Comparison of ENCODE assay signal across 8 mouse cellular contexts in genomic region chr13:34077492-34078271, GRCm38 (mm10). TPM values are rescaled to one million over a fixed set of nuclear protein-coding genes. Genes with fewer than 3 reads are reported as not detected.
DNase-seq lines count a peak whose midpoint lies in the region; ATAC-seq lines count a peak whose summit lies in the region.

Gene Tubb2a (minus strand): TSS chr13:34078007.

- peak; percentile 88 for ATAC-seq in heart, embryonic 14.5 days (ENCODE audit: insufficient number of reproducible peaks, insufficient read depth, low FRiP score, low read depth)
- peak; percentile 92 for ATAC-seq in liver, embryonic 12.5 days

- peak within 1 kb of the TSS; percentile 74 for H3K4me3 ChIP-seq in forebrain, embryonic 10.5 days
- peak within 1 kb of the TSS; percentile 73 to 79 for H3K4me3 ChIP-seq in heart, embryonic 14.5 days (ENCODE audit: control insufficient read depth in 1 of 2, insufficient read depth in 1 of 2, low read depth in 1 of 2, low read length in 2 of 2)
- peak within 1 kb of the TSS; percentile 73 for H3K4me3 ChIP-seq in liver, embryonic 12.5 days

- peak within 1 kb of the TSS; percentile 87 for H3K9ac ChIP-seq in heart, embryonic 14.5 days (ENCODE audit: low read length)
- peak within 1 kb of the TSS; percentile 81 for H3K9ac ChIP-seq in liver, embryonic 12.5 days

- peak; percentile 86 to 88 for DNase-seq in CD8-positive naive resting alpha-beta T cell, adult 2 months (ENCODE audit: low read depth in 2 of 2, low spot score in 2 of 2)
- peak; percentile 70 for DNase-seq in c-Kit-positive CD71-negative TER-119-negative erythroid progenitor cells, embryonic 14.5 days (ENCODE audit: low read depth)
- peak; percentile 82 for DNase-seq in forebrain, embryonic 10.5 days (ENCODE audit: extremely low spot score, low spot score)
- DNase-seq in kidney, postnatal 14 days = peak; percentile 94
- DNase-seq in naive thymus-derived CD4-positive, alpha-beta T cell, adult 2 months (ENCODE audit: low read depth) = peak; percentile 92
- DNase-seq in splenic B cell, adult 2 months (ENCODE audit: low read depth, low spot score) = peak; percentile 93

- H3K4me2 ChIP-seq in heart, embryonic 14.5 days (ENCODE audit: low read length) = peak within 1 kb of the TSS; percentile 87
- peak within 1 kb of the TSS; percentile 92 for H3K4me2 ChIP-seq in liver, embryonic 12.5 days

- H3K4me1 ChIP-seq in forebrain, embryonic 10.5 days = peaks cover 34% of the 10 kb centered on the region
- peaks cover 13 to 17% of the 10 kb centered on the region in 2 experiments for H3K4me1 ChIP-seq in heart, embryonic 14.5 days (ENCODE audit: control insufficient read depth in 2 of 2, insufficient read depth in 2 of 2, low read length in 2 of 2)
- peaks cover 21% of the 10 kb centered on the region for H3K4me1 ChIP-seq in liver, embryonic 12.5 days

- peaks cover 16% of the 10 kb centered on the region for H3K36me3 ChIP-seq in forebrain, embryonic 10.5 days (replicated peaks)
- H3K36me3 ChIP-seq in heart, embryonic 14.5 days (ENCODE audit: control insufficient read depth, insufficient read depth, low read length) = peaks cover 25% of the 10 kb centered on the region
- peaks cover 19% of the 10 kb centered on the region for H3K36me3 ChIP-seq in liver, embryonic 12.5 days
- no peaks in the 10 kb centered on the region for H3K36me3 ChIP-seq in splenic B cell, adult 2 months (ENCODE audit: control insufficient read depth, insufficient read depth, low read length, poor library complexity, severe bottlenecking)

- peaks cover 34% of the 10 kb centered on the region for H3K27me3 ChIP-seq in forebrain, embryonic 10.5 days (ENCODE audit: poor library complexity, severe bottlenecking)
- H3K27me3 ChIP-seq in heart, embryonic 14.5 days (ENCODE audit: control insufficient read depth, insufficient read depth, low read length) = no peaks in the 10 kb centered on the region
- peaks cover 11% of the 10 kb centered on the region for H3K27me3 ChIP-seq in liver, embryonic 12.5 days (replicated peaks)
- no peaks in the 10 kb centered on the region for H3K27me3 ChIP-seq in splenic B cell, adult 2 months (ENCODE audit: control insufficient read depth, insufficient read depth, low read length, poor library complexity, severe bottlenecking)

- 2% methylated on average over 45 of the region's 45 CpGs for WGBS in forebrain, embryonic 10.5 days
- 2% methylated on average over 45 of the region's 45 CpGs for WGBS in heart, embryonic 14.5 days
- under 1% methylated on average over 45 of the region's 45 CpGs for WGBS in liver, embryonic 12.5 days (ENCODE audit: insufficient replicate concordance)

- peak within 1 kb of the TSS; percentile 83 for H3K27ac ChIP-seq in forebrain, embryonic 10.5 days
- peak within 1 kb of the TSS; percentile 35 to 45; a peak in 2 of 4 replicates for H3K27ac ChIP-seq in heart, embryonic 14.5 days (replicated peaks in 1 of 2; ENCODE audit: control insufficient read depth in 1 of 2, insufficient read depth in 1 of 2, low read depth in 2 of 2, low read length in 2 of 2)
- H3K27ac ChIP-seq in liver, embryonic 12.5 days = peak within 1 kb of the TSS; percentile 75

- H3K9me3 ChIP-seq in forebrain, embryonic 10.5 days = no peaks in the 10 kb centered on the region
- H3K9me3 ChIP-seq in heart, embryonic 14.5 days (ENCODE audit: control insufficient read depth, low read length) = no peaks in the 10 kb centered on the region
- H3K9me3 ChIP-seq in liver, embryonic 12.5 days (replicated peaks) = no peaks in the 10 kb centered on the region

RNA-seq across cellular contexts. Expression of gene Tubb2a, which starts in this region (rescaled TPM):
- polyA plus RNA-seq in forebrain, embryonic 10.5 days (2016; fragmentation: Nextera tagmentation; extraction: Ambion mirVana) = 79.2 and 98.2 TPM in 2 replicates
- polyA plus RNA-seq in heart, embryonic 14.5 days (2014; fragmentation: Nextera tagmentation; extraction: Ambion mirVana) = 124 and 131 TPM in 2 replicates
- 67.3 and 68.1 TPM in 2 replicates for polyA plus RNA-seq in liver, embryonic 12.5 days (2016; fragmentation: Nextera tagmentation; extraction: Ambion mirVana)

Comparison
In these comparisons a context has a peak if more than half of its experiments do, and no peak if none do; other contexts are left out.
1. Peak in every context shown above with its lines: DNase-seq, ATAC-seq, H3K4me3 ChIP-seq and H3K27ac ChIP-seq.